Mouse (Mus musculus): ENCODE measurements around the gene Adk.
A peak's percentile ranks its signal among the peaks of the same experiment; 100 is the strongest.
"Not testable (repeated sequence)": the region's sequence is repeated elsewhere in the genome, so short reads cannot be mapped to it uniquely, and the experiment has no call there.

The Adk gene

DNA sequence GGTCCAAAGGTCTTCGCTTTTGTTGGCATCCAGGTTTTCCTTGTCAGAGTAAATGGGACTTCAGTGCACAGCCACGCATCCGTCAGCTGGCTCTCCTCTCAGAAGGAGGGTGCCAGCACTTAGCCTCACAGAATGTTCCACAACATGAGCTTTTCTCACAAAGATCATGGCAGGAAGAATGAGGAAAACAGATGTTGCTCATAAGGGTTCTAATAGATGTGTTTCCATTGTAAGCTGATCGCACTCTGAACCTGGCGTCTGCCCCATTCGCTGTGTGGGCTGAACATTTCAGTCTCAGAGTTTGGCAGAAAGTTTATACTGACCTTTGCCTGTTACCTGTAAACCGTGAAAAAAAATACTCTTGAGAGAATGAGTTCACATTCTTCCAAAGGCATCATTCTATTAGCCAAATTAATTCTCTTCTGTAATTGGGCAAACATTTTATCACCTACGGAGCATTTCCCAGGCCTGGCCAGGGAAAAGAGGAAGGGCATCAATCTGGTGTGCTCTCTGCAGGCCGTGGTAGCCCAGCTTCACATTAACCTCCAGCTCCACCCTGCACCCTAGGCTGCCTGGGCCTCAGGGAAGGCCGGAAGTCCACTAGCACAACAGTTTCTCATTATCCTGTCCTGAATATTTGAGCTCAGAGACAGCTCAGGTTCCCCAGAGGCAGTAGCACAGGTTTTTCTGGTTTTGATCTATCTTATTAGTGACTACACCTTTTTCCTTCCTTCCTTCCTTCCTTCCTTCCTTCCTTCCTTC is 389.6 kb downstream of the Adk start:
- no peak for DNase-seq

- no peak for DNase-seq
Measured at GRCm38 (mm10) chr14:21452581-21452980, 400.2 kb downstream of the Adk start.

DNA sequence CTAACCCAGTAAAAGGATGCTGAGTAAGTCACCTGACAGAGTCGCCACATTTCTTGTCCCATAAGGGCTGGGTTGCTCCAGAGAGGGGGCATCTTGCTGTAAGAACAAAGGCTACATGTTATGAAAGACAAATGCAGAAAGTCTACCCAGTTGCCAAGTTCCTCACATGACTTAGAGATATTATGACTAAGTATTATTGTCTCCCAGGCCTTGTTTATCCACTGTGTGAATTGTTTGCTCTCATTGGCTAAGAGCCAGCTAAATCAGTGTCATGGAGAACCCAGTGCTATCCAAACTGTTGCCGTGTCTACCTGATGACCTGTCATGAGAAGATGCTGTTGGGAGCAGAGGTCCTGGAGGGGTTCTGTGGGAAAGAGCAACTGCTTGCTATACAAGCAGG is 401.5 kb downstream of the Adk start:
- no peak for DNase-seq

DNA sequence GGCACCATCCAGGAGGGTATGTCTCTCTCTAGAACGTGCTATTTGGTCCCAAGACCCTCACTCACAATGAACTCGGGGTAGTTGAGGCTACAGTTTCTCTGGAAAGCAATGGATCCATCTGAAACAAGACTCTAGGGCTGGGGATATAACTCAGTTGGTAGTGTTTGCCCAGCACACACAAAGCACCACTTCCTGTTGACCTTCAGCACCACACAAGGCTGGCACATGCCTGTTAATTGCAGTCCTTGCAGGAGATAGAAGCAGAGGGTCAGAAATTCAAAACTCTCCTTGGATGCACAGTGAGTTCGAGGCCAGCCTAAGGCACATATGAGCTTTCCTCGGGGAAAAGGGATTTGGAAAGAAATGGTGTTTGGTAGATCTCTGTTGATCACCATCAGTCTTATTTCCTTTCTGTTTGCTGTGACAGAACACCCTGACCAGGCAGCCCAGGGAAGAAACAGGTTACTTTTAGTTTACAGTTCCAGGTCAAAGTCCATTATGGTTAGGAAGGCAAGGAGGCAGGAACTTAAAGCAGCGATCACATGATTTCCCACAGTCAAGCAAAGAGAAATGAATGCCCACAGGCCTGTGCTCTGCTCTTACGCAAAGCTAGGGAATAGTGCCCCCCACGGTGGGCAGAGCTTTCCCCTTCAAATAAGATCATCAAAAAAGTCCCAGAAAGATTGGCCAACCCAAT is 403.4 kb downstream of the Adk start:
- DNase-seq = no peak

GRCm38 (mm10) chr14:21456526-21456925 is 404.2 kb downstream of the Adk start:
- DNase-seq = no peak

DNA sequence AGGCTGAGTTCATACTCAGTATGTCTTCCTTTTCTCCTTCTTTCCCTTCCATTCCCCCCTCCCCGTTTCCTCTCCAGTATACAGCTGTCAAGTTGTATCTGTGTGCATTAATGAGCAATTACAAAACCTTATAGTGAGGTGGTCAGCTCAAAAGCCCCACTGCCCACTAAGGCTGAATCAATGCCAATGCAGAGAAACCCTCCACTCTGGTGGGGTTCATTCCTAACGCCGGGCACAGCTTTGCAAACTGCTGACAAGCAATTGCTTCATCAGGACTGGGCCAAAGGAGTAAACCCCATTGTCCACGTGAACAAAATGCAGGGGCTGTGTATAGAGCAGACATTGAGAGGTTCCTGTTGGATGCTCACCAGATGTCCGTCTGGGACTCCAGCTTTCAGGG is 405.5 kb downstream of the Adk start:
- no peak for DNase-seq

DNA sequence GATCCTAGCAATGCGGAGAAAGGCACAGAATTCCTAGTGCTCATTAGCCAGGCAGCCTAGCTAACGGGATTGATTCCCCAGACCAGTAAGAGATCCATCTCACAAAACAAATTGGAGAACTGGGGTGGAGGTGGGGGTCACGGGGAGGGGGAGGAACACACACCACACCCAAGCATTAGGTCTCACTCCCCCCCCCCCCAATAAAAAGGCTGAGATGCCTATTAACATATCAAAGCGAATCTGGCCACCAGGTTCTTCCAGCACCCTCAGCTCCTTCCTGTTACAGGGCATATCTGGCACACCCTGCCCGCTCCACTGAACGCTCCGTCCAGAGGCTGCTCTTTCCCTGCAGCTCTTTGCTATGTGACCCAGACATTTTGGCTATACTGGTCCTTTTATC is 406.3 kb downstream of the Adk start:
- DNase-seq = no peak

DNA sequence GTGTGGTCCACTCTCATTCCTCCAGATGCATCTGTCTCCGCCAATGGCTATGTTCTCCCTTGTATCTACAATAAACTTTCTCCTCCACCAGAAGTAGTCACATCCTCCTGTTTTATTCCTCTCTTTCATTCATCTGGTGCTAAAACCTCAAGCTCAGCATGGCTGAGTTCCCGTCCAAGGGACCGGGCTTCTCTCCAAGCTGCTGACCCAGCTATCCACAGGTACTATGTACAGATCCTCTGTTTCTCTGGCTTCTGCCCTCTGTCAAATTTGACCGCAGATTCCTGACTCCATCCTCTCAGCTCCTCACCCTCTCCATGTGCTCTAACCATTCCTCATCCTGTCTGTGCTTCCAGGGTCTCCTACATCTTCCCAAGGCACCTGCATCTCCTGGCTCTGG is 406.8 kb downstream of the Adk start:
- peak; percentile 12 for DNase-seq

DNA sequence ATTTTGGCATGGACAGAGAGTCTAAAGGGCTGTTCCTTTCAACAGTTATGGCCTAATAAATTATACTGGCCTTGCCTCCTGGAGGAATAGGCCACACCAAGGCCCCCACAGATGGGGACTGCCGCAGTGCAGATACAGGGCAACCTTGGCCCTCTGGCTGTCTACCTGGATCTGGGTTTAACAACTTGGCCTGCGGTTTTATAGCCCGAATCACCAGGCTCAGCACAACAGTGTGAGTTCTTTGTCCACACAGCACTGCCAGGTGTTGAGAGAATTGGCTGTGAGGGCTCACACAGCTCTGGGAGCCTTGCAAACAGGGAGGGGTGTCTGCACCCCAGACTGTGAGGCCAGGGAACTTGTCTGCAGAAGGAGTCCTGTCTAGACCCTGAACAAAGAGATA is 410.0 kb downstream of the Adk start:
- no peak for DNase-seq

- DNase-seq = no peak
Measured at GRCm38 (mm10) chr14:21463117-21463712, 410.8 kb downstream of the Adk start.

GRCm38 (mm10) chr14:21470386-21470785 is 418.0 kb downstream of the Adk start:
- DNase-seq = no peak

DNA sequence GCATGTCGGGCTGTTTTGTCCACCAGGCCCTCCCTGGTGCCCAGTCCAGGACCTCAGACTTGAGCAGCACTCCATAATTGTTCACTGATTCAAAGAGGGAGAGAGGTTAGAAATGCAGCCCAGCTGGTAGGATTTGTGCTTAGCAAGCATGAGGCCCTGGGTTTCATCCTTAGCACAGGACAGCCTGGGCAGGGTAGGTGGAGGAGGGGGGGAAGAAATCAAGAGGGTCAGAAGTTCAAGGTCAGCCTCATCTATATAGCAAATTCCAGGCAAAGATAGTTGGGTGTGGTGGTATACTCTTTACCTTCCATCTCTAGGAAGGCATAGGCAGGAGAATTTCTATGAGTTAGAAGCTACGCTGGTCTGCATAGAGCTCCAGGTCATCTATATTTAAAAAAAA is 419.6 kb downstream of the Adk start:
- no peak for DNase-seq

DNA sequence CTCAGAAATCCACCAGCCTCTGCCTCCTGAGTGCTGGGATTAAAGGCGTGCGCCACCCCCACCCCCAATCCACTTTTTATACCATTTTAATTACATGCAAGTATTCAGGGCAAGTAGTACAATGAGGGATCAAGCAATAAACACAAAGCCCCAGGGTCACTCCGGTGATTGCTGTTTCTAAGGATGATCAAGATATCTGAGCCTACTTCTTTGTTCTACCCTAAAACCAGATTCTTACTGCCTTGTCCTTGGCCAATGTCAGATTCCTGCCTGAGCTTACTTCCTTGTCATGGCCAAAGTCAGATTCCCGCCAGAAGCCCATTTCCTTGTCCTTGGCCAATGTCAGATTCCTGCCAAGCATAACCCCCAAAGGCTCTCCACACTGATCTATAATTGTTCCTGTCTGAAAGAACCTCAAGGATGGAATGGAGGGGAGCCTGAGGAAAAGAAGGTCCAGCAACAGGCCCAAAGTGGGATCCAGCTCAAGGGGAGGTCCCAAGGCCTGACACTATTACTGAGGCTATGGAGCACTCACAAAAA is 422.3 kb downstream of the Adk start:
- DNase-seq = not testable (repeated sequence)

DNA sequence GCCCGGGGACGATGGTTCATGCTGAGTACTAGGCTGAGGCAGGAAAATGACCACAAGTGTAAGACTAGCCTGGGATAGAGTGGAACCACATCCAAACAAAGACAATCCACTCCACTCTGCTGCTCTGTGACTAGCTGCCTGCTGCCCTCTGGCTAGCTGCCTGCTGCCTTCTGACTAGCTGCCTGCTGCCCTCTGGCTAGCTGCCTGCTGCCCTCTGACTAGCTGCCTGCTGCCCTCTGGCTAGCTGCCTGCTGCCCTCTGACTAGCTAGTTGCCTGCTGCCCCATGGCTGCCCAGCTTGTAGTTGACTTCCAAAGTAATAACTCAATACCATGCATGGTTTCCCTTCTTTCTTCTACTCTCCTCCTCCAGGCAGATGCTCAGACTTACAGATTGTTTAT is 424.8 kb downstream of the Adk start:
- no peak for DNase-seq

GRCm38 (mm10) chr14:21479566-21479965 is 427.2 kb downstream of the Adk start:
- DNase-seq = no peak

DNA sequence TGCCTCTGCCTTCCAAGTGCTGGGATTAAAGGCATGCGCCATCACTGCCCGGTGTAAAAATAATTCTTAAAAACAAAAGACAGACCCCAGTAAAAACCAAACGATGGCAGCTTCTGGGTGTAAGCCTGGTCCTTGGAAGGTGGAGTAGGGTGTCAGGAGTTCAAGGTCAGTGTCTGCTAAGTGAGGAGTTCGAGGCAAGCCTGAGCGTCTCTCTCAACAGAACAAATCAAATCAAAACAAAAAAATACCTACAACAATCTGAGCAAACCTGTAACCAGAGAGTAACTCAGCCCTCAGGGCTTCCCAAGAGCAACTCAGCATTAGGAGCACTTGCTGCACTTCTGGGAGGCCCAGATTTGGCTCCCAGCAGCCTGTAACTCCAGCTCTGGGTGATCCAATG is 427.8 kb downstream of the Adk start:
- DNase-seq = no peak

- DNase-seq = no peak
Measured at GRCm38 (mm10) chr14:21481231-21481630, 428.9 kb downstream of the Adk start, which contains the start of gene Kat6b. Kat6b (plus strand) TSS chr14:21481434.

GRCm38 (mm10) chr14:21484199-21484598 is 431.8 kb downstream of the Adk start:
- DNase-seq = no peak

DNA sequence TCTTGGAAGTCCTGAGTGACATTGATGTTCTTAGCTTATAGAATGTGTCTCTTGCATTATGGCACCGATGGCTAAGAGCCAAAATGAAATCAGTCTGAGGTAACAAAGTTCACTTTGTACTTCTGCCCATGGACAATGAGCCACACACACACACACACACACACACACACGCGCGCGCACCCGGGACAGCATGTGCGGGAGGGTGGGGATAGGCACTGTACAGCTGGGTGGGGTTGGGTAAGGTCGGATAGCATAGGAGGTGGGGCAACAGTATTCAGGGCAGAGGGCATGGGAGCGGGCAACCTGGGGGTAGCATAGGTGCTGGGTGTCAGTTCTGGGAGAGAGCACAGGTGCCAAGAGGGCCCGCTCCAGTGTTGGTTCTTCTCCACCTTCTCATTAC is 432.3 kb downstream of the Adk start:
- no peak for DNase-seq

- no peak for DNase-seq
Measured at GRCm38 (mm10) chr14:21485961-21486520, 433.7 kb downstream of the Adk start.

GRCm38 (mm10) chr14:21487135-21487534 is 434.8 kb downstream of the Adk start:
- DNase-seq = not testable (repeated sequence)

DNA sequence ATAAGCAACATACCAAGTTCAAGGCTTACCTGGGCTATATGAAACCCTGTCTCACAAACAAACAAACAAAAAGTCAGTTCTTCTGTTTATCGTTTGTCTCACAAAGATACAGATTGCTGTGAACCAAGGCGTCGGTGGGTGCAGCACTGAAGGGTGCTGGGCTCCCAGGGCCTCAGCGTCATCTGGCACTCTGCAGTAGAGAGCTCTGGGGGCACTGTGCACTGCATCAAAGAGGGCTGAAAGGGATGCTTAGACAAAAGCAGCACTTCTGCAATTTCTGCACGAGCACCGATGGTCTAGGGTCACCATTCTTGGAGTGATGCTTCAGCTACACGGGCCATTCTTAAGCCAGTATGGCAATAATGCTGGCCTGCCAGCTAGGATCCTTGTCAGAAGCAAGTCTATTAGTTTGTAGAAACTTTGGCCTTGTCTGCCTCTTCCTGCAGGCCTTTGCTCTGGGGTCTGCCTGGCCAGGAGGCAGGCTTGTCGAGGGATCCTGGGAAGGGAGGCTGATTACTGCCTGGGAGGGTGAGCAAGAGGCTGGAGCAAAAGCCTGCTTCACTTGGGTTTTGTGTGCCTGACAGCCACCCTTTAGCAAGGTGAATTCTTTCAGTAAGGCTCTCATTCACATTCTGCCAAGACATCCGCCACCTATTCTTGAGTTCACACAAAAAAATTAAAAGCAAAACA is 436.2 kb downstream of the Adk start:
- DNase-seq = not testable (repeated sequence)

GRCm38 (mm10) chr14:21489116-21489485 is 436.7 kb downstream of the Adk start:
- DNase-seq = no peak

Measured in cerebellum, adult 11-12 months (tissue).